Mouse (Mus musculus) adrenal gland, adult 18-20 months (tissue): ENCODE measurements around the gene B020031M17Rik. TPM values are rescaled to one million over a fixed set of nuclear protein-coding genes. Genes with fewer than 3 reads are reported as not detected.
A peak's percentile ranks its signal among the peaks of the same experiment; 100 is the strongest.
"Not testable (repeated sequence)": the region's sequence is repeated elsewhere in the genome, so short reads cannot be mapped to it uniquely, and the experiment has no call there.

Source experiments
- DNase-seq, 2 experiments: peaks; one replicate each; pipeline ENCODE4 v3.0.0; 2021 to 2022; ENCODE audit warnings: low spot score in 2 of 2
- long read RNA-seq, 2 experiments: library from polyadenylated mRNA; stranded (forward); transcript quantifications; one replicate each; pipeline ENCODE4 v2.0.0; 2021
- total RNA-seq, 2 experiments: library from RNA; stranded (reverse); gene quantifications; 1 replicate in 1 of 2; 2 replicates in 1 of 2; pipeline ENCODE4 v1.2.3; 2021

B020031M17Rik gene
- total RNA-seq = not detected
- long read RNA-seq, experiment 1 = 0 reads
- long read RNA-seq, experiment 2 = 0 reads

- DNase-seq = not testable (repeated sequence)
Measured at GRCm38 (mm10) chr13:119950706-119951105, at the start of gene B020031M17Rik. B020031M17Rik (minus strand) TSS chr13:119950806.

GRCm38 (mm10) chr13:119999215-119999614, 48.6 kb upstream of the B020031M17Rik start:
- not testable (repeated sequence) for DNase-seq

GRCm38 (mm10) chr13:119998442-119999086, 48.0 kb upstream of the B020031M17Rik start:
- not testable (repeated sequence) for DNase-seq

GRCm38 (mm10) chr13:119991917-119992496, 41.4 kb upstream of the B020031M17Rik start:
- not testable (repeated sequence) for DNase-seq

GRCm38 (mm10) chr13:119991264-119991663, 40.7 kb upstream of the B020031M17Rik start:
- not testable (repeated sequence) for DNase-seq

- not testable (repeated sequence) for DNase-seq
Measured at GRCm38 (mm10) chr13:119969163-119969562, 18.6 kb upstream of the B020031M17Rik start.

- DNase-seq = not testable (repeated sequence)
Measured at GRCm38 (mm10) chr13:119968193-119968592, 17.6 kb upstream of the B020031M17Rik start.

- DNase-seq = peak in 1 of 2 experiments; percentile 2
Measured at GRCm38 (mm10) chr13:119965968-119966367, 15.4 kb upstream of the B020031M17Rik start.

- DNase-seq = not testable (repeated sequence)
Measured at GRCm38 (mm10) chr13:119965302-119965952, 14.8 kb upstream of the B020031M17Rik start.

- not testable (repeated sequence) for DNase-seq
Measured at GRCm38 (mm10) chr13:119962856-119963255, 12.2 kb upstream of the B020031M17Rik start.

GRCm38 (mm10) chr13:119955567-119955966, 5.0 kb upstream of the B020031M17Rik start:
- not testable (repeated sequence) for DNase-seq

- DNase-seq = not testable (repeated sequence)
Measured at GRCm38 (mm10) chr13:119955089-119955488, 4.5 kb upstream of the B020031M17Rik start.

GRCm38 (mm10) chr13:119929172-119929571, 21.4 kb downstream of the B020031M17Rik start, which contains the start of gene Gm21761:
Gm21761 (minus strand) TSS chr13:119929272.
- DNase-seq = not testable (repeated sequence)

- not testable (repeated sequence) for DNase-seq
Measured at GRCm38 (mm10) chr13:119924597-119925340, 25.8 kb downstream of the B020031M17Rik start.

- not testable (repeated sequence) for DNase-seq
Measured at GRCm38 (mm10) chr13:119916966-119917722, 33.5 kb downstream of the B020031M17Rik start.

GRCm38 (mm10) chr13:119916449-119916848, 34.2 kb downstream of the B020031M17Rik start:
- DNase-seq = not testable (repeated sequence)
